Mouse (Mus musculus): Measurements from ENCODE around the gene Ccnc. TPM values are rescaled to one million over a fixed set of nuclear protein-coding genes. Genes with fewer than 3 reads are reported as not detected.

Gene Ccnc
- polyA plus RNA-seq, 1 experiment, result 6.2 TPM

DNA sequence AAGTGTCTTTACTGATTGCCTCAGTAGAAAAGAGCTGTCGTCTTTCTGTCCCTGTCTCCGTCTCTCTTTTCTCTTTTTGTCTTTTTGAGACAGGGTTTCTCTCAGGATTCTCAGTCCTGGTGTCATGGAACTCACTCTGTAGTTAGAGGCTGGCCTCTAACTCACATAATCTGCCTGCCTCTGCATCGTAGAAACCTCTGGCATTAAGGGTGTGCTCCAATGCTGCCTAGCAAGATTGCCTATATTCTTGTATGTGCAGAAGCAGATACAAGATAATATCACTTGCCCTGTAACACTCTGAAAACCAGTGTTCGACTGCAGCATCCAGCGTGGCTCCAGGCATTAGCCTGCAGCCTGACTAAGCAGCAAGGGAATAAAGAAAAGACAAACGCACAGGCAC, 61.4 kb downstream of the Ccnc start:
- Histone ChIP-seq H3K4me1 (ENCODE audit: control insufficient read depth, insufficient read depth, low read length) (no peaks in the 10 kb centered on the region), H3K4me3 (replicated peaks; ENCODE audit: extremely low read depth, low read depth, low read length) (no peak overlapping the region)
- no peak for DNase-seq
- WGBS, result 92% methylated on average over 6 of the region's 6 CpGs
- no peak for TF ChIP-seq CTCF (IDR thresholded peaks at IDR 0.05; ENCODE audit: insufficient read depth, low read length)
- TF ChIP-seq POLR2A (IDR thresholded peaks at IDR 0.05; ENCODE audit: borderline replicate concordance, extremely low read depth, low read depth, low read length), result no peak

DNA sequence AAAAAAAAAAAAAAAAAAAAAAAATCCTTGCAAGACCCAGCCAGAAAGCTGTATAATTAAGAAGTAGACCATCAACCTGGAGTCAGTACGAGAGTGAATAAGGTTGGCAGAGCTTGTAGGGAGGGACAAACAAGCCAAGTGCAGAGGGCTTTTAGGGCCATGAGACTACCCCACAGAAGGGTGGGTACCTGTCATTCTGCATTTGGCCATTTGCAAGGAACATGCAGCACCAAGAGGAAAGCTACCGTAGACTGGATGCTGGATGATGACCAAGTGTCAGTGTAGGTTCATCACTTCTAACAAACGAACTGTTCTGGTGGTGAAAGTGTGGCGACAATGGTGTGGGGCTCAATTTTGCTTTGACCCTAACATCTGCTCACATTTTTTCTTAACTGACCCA, 62.3 kb downstream of the Ccnc start:
- DNase-seq, result no peak
- 78% methylated on average over 4 of the region's 4 CpGs for WGBS
- TF ChIP-seq POLR2A (IDR thresholded peaks at IDR 0.05; ENCODE audit: borderline replicate concordance, extremely low read depth, low read depth, low read length), result no peak
- TF ChIP-seq CTCF (IDR thresholded peaks at IDR 0.05; ENCODE audit: insufficient read depth, low read length), result no peak
- H3K4me3 ChIP-seq (replicated peaks; ENCODE audit: extremely low read depth, low read depth, low read length), result no peak overlapping the region
- no peaks in the 10 kb centered on the region for H3K4me1 ChIP-seq (ENCODE audit: control insufficient read depth, insufficient read depth, low read length)

DNA sequence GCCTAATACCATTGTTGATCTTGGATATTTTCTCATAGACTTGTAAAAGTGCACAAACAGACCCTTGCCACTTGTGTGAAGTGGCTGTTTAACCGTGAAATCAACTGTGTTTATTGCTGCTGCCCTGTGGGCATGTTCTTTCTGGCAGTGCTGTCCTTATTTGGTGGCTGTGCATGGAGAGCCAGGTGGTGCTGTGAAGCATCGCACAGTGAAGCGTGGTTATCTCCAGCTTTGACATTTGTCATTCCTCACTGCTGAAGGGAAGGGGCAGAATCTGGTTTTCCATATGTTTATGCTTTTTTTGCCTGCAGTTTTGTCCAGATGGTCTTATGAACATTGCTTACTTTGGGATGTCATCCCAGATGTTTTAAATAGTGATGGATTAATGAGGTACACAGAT, 66.1 kb downstream of the Ccnc start:
- DNase-seq, result no peak
- no peaks in the 10 kb centered on the region for H3K4me1 ChIP-seq (ENCODE audit: control insufficient read depth, insufficient read depth, low read length)
- TF ChIP-seq CTCF (IDR thresholded peaks at IDR 0.05; ENCODE audit: insufficient read depth, low read length) (no peak), POLR2A (IDR thresholded peaks at IDR 0.05; ENCODE audit: borderline replicate concordance, extremely low read depth, low read depth, low read length) (no peak)
- WGBS, result 57% methylated on average over 3 of the region's 3 CpGs
- no peak overlapping the region for H3K4me3 ChIP-seq (replicated peaks; ENCODE audit: extremely low read depth, low read depth, low read length)

DNA sequence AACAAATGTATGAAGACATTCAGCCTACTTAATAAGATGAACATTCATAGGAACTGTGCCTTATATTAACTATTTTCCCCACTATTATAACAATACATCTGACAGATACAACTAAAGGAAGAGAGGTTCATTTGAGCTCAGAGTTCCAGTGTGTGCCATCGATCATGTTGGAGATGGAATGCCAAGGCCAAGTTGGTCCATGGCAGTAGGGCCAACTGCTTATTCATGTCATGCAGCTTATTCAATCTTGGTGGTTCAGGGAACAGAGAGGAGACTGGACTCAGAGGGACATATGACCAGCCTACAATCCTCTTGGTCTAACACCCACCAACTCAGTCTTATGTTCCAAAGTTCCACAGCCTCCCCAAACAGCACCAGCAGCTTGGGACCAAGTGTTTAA, 73.5 kb downstream of the Ccnc start:
- no peak overlapping the region for H3K4me3 ChIP-seq (replicated peaks; ENCODE audit: extremely low read depth, low read depth, low read length)
- H3K4me1 ChIP-seq (ENCODE audit: control insufficient read depth, insufficient read depth, low read length), result no peaks in the 10 kb centered on the region
- no peak for TF ChIP-seq CTCF (IDR thresholded peaks at IDR 0.05; ENCODE audit: insufficient read depth, low read length)
- no peak for TF ChIP-seq POLR2A (IDR thresholded peaks at IDR 0.05; ENCODE audit: borderline replicate concordance, extremely low read depth, low read depth, low read length)
- WGBS, result 94% methylated on average over 1 of the region's 1 CpGs
- DNase-seq, result no peak

DNA sequence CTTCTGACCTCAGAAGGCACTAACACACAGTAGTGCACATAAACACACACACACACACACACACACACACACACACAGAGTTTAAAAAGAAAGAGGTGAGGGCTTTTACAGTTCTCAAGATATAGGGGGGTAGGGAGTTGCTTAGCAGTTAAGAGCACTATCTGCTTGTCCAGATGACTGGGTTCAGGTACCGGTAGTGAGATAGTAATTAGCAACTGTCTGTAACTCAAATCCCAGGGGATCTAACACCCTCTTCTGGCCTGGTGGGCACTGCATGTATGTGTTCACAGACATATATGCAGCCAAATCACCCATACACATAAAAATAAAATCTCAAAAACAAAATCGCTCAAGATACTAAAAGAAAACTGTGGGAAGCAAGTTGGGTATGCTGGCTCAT, 74.1 kb downstream of the Ccnc start:
- no peak for TF ChIP-seq POLR2A (IDR thresholded peaks at IDR 0.05; ENCODE audit: borderline replicate concordance, extremely low read depth, low read depth, low read length)
- TF ChIP-seq CTCF (IDR thresholded peaks at IDR 0.05; ENCODE audit: insufficient read depth, low read length), result no peak
- Histone ChIP-seq H3K4me1 (ENCODE audit: control insufficient read depth, insufficient read depth, low read length) (no peaks in the 10 kb centered on the region), H3K4me3 (replicated peaks; ENCODE audit: extremely low read depth, low read depth, low read length) (no peak overlapping the region)
- 89% methylated on average over 2 of the region's 2 CpGs for WGBS
- DNase-seq, result no peak

DNA sequence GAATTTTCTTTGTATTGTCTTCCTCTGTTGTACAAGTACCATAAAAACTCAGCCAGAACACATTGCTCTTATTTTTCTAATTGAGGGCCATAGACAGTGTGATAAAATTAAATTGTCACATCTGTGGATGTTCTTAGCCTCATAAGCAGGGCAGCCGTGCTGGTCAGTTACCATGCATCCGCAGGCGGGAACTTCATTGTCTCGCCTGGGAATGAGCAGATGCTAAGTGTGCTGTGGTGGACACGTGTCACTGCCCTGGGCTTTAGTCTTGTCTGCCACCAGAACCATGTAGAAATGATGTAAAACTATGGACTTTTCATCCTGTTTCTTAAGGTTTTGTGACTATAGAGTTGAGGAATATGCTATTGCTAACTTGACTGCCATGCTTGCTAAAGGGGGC, 79.7 kb downstream of the Ccnc start:
- 81% methylated on average over 5 of the region's 5 CpGs for WGBS
- no peak for DNase-seq
- TF ChIP-seq POLR2A (IDR thresholded peaks at IDR 0.05; ENCODE audit: borderline replicate concordance, extremely low read depth, low read depth, low read length), result no peak
- no peak for TF ChIP-seq CTCF (IDR thresholded peaks at IDR 0.05; ENCODE audit: insufficient read depth, low read length)
- Histone ChIP-seq H3K4me1 (ENCODE audit: control insufficient read depth, insufficient read depth, low read length) (no peaks in the 10 kb centered on the region), H3K4me3 (replicated peaks; ENCODE audit: extremely low read depth, low read depth, low read length) (no peak overlapping the region)

Other genes with a start within 250 kb of the Ccnc start
- gene Prdm13, start 41.7 kb upstream of the Ccnc start, polyA plus RNA-seq (2012; rRNA removed), result not detected in 2 replicates
- gene Usp45, start 39.5 kb downstream of the Ccnc start, polyA plus RNA-seq (2012; rRNA removed), result 3.5 and 3.9 TPM in 2 replicates
- gene Tstd3, start 39.5 kb downstream of the Ccnc start, polyA plus RNA-seq (2012; rRNA removed), result 1.3 and 1.5 TPM in 2 replicates
- 47.8 and 50.5 TPM in 2 replicates for gene Pnisr, start 119.9 kb downstream of the Ccnc start, polyA plus RNA-seq (2012; rRNA removed)
- 1.4 and 2.5 TPM in 2 replicates for gene Coq3, start 152.0 kb downstream of the Ccnc start, polyA plus RNA-seq (2012; rRNA removed)
- gene Faxc, start 203.6 kb downstream of the Ccnc start, polyA plus RNA-seq (2012; rRNA removed), result 0.58 and 0.76 TPM in 2 replicates